Mouse (Mus musculus) limb, embryonic 13.5 days (tissue): ENCODE measurements around the gene Pdlim1. TPM values are rescaled to one million over a fixed set of nuclear protein-coding genes. Genes with fewer than 3 reads are reported as not detected.
A peak's percentile ranks its signal among the peaks of the same experiment; 100 is the strongest.

ENCODE experiments used
- ATAC-seq: fragments of 200-750 bp; cut with Nextera tagmentation; 2 replicates; pipeline ENCODE4 v1.8.0; 2017; ENCODE audit warnings: low read depth, moderate number of reproducible peaks, moderate TSS enrichment; ENCODE audit not compliant: low FRiP score
- H3K27ac ChIP-seq: fragments of 300-500 bp; sonication (generic); 2 replicates; pipeline ENCODE4 v1.5.1; 2015; ENCODE audit warnings: inconsistent platforms, mild to moderate bottlenecking, moderate library complexity
- H3K27me3 ChIP-seq: fragments of 300-500 bp; sonication (generic); 2 replicates; pipeline ENCODE4 v1.6.1; 2015; ENCODE audit warnings: mild to moderate bottlenecking, inconsistent platforms
- H3K36me3 ChIP-seq: fragments of 300-500 bp; sonication (generic); 2 replicates; pipeline ENCODE4 v1.6.1; 2015; ENCODE audit warnings: inconsistent platforms, mild to moderate bottlenecking, moderate library complexity
- H3K4me1 ChIP-seq: fragments of 300-500 bp; sonication (generic); 2 replicates; pipeline ENCODE4 v1.6.1; 2015; ENCODE audit warnings: inconsistent platforms
- H3K4me2 ChIP-seq: fragments of 300-500 bp; sonication (generic); replicated peaks from 2 replicates; pipeline ENCODE4 v1.6.1; 2015; ENCODE audit warnings: inconsistent platforms, mild to moderate bottlenecking, moderate library complexity
- H3K4me3 ChIP-seq: fragments of 300-500 bp; sonication (generic); 2 replicates; pipeline ENCODE4 v1.5.1; 2015; ENCODE audit warnings: moderate library complexity, mild to moderate bottlenecking, inconsistent platforms
- H3K9ac ChIP-seq: fragments of 300-500 bp; sonication (generic); 2 replicates; pipeline ENCODE4 v1.6.1; 2015; ENCODE audit warnings: mild to moderate bottlenecking, inconsistent platforms
- H3K9me3 ChIP-seq: fragments of 300-500 bp; sonication (generic); 2 replicates; pipeline ENCODE4 v1.6.1; 2016; ENCODE audit warnings: inconsistent platforms
- WGBS: fragments of 180-500 bp; shearing (Covaris S2); methylation state at CpG from one replicate; pipeline ENCODE4 v1.1.7; 2015; 5-methylcytosine and 5-hydroxymethylcytosine counted together
- polyA plus RNA-seq: library from polyadenylated mRNA; unstranded; fragments of >200 nt; fragmentation: Nextera tagmentation; extraction: Ambion mirVana; gene quantifications from 2 replicates; pipeline ENCODE4 v1.2.1, GENCODE M21; 2015

The Pdlim1 gene
- polyA plus RNA-seq, 1 experiment from 2014 or later, result 125 TPM

DNA sequence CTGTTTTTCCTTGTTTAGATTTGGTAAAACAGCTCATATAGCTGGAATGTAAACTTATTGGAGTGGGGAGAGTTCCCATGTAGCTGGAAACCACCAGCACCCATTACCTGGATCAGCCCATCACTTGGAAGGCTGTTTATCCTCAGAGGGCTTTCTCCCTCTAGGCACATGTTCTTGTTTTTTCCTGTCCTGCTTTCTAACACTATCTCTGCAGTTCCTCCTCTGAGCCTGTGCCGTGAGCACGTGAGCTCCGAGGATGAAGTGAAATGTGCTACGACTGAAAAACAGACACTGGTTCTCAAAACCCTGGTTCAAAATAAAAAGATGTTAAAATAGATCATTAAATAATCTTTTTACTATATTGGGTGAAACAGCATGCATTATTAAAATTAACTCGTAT lies 30.8 kb upstream of the Pdlim1 start:
- Histone ChIP-seq H3K4me2 (no peak overlapping the region), H3K27ac (no peak overlapping the region), H3K9me3 (no peaks in the 10 kb centered on the region), H3K4me3 (no peak overlapping the region), H3K27me3 (no peaks in the 10 kb centered on the region), H3K4me1 (peaks cover 22% of the 10 kb centered on the region), H3K9ac (no peak overlapping the region), H3K36me3 (0 out of 2 replicates have a peak, but pooled peaks cover 5% of the 10 kb centered on the region)
- WGBS, result 79% methylated on average over 5 of the region's 5 CpGs
- ATAC-seq, result no peak

DNA sequence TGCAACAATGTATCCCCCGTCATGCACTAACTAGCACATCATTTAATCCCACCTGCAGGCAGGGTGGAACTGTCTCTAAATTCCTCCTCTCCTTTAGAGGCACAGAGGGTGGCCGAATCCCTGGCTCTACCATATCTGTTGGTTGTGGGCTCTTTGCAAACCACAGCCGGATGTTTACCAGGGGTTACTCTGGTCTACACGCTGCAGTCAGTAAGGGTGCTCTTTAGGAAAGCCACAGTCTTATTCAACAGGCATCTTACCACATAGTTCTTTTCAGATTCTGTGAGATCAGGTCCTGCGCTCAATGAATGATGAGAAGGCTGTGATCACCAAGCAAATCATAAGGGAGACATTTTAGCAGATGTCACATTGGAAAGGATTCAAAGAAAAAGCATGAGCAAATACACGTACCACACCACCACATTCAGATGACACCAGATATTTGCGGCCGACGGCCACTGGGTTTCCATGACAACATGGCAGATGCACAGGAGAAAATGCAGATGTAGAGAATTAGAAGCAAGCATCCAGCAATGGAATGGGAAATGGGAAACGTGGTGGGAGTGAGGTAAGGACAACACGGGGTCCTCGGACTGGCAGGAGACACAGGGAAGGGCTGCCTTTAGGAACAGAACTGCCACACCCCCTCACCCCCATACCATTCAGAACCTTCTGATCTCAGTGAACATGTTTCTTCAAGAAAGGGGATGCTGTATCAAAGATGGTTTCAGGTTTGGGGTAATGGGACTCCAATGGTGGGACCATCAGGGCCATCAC lies 28.5 kb upstream of the Pdlim1 start:
- Histone ChIP-seq H3K4me3 (no peak overlapping the region), H3K27me3 (no peaks in the 10 kb centered on the region), H3K4me2 (no peak overlapping the region), H3K9ac (no peak overlapping the region), H3K4me1 (peaks cover 22% of the 10 kb centered on the region), H3K9me3 (no peaks in the 10 kb centered on the region), H3K27ac (no peak overlapping the region), H3K36me3 (no peaks in the 10 kb centered on the region)
- no peak for ATAC-seq
- WGBS, result 80% methylated on average over 12 of the region's 12 CpGs

DNA sequence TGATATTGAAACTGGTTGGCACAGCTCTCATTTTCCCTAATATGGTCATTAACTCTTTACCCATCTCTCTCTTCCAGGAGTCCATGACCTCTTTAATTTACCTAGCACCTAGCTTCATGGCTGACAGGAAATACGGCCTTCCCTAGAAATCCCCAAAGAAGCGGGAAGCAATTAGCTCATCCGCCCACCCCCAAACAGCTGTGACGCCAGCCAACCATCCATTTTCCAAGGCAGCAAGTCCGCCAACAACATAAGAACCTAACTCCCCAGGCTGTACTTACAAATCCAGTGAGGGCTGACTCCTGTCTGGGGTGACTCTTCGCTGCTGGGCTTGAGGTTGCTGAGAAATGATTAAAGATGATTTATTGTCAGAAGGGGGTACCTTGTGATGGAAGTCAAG lies 27.5 kb upstream of the Pdlim1 start:
- ATAC-seq, result no peak
- 43% methylated on average over 6 of the region's 6 CpGs for WGBS
- H3K27me3 ChIP-seq, result no peaks in the 10 kb centered on the region
- no peak overlapping the region for H3K4me3 ChIP-seq
- H3K36me3 ChIP-seq, result no peaks in the 10 kb centered on the region
- no peak overlapping the region for H3K9ac ChIP-seq
- H3K9me3 ChIP-seq, result no peaks in the 10 kb centered on the region
- H3K27ac ChIP-seq, result no peak overlapping the region
- H3K4me1 ChIP-seq, result peaks cover 22% of the 10 kb centered on the region
- H3K4me2 ChIP-seq, result 0 out of 2 replicates have a peak overlapping the region, but pooled peaks have one; percentile 14

DNA sequence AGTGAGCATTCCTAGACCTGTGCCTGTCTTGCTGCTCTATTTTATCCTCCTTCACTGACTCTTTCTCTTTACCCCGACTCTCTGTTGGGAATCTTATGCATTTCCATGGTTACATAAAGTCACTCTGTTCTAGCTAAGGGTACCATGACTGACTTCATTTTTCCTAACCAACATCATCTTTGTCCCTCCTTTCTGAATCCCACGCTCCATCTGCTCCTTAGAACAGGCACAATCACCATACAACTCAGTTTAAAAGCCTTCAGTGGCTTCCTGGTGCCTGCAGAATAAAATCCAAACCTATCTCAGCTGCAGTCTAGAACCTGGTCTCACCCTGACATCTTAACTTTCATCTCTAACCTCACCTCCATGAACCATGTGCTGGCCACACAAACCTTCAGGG lies 26.9 kb upstream of the Pdlim1 start:
- H3K4me2 ChIP-seq, result no peak overlapping the region
- H3K4me3 ChIP-seq, result no peak overlapping the region
- H3K9ac ChIP-seq, result no peak overlapping the region
- ATAC-seq, result no peak
- no peak overlapping the region for H3K27ac ChIP-seq
- peaks cover 17% of the 10 kb centered on the region for H3K4me1 ChIP-seq
- no peaks in the 10 kb centered on the region for H3K27me3 ChIP-seq
- H3K36me3 ChIP-seq, result no peaks in the 10 kb centered on the region; the same call in 1 of the 2 replicates
- 85% methylated on average over 2 of the region's 2 CpGs for WGBS
- no peaks in the 10 kb centered on the region for H3K9me3 ChIP-seq

DNA sequence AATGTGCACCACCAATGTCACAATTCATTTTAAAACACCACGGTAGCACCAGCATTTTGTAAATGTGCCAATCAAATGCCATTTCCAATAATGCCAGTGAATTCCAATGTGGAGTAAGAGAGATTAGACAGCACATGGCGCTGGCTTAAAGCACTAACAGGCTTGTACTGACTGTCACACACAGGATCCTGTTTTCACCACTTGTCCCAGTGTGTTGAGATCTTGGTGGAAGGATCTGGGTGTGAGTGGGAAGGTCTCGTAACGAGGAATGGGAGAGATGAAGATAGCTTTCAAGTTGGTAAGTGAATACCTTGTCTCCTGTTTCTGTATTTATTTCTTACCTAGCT lies 26.1 kb upstream of the Pdlim1 start:
- Histone ChIP-seq H3K36me3 (no peaks in the 10 kb centered on the region; the same call in 1 of the 2 replicates), H3K4me3 (no peak overlapping the region), H3K4me2 (no peak overlapping the region), H3K4me1 (peaks cover 9% of the 10 kb centered on the region), H3K27ac (no peak overlapping the region), H3K9me3 (no peaks in the 10 kb centered on the region), H3K27me3 (no peaks in the 10 kb centered on the region), H3K9ac (no peak overlapping the region)
- WGBS, result 83% methylated on average over 4 of the region's 4 CpGs
- no peak for ATAC-seq

DNA sequence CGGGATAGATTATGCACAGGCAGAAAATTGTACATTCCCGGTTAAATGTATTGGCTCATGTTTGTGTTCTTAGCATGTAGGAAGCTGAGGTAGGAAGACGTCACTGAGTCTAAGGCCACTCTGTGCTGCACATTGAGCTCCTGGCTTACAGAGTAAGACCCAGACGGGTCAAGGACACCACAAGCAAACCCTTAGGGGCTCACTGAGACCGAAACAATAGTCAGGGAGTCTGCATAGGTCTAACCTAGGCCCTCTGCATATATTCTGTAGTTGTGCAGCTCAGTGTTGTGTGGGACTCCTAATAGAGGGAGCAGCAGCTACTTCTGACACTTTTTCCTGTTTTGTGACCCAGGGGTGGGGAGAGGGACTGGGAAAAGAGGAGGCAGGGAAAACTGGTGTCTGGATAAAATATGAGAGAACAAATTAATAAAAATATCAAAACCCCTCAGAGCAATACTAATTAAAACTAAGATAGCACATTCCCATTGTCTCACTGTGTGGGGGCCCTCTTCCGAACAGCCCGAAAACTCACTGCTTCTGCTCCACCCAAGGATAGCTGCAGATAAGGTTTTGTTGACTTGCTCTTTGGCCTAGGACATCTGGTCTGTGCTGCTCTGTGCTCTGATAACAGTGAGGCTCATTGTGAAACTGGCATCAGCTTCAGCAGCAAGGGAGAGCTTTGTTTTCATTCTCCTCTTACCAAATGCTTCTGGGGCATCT lies 25.6 kb upstream of the Pdlim1 start:
- Histone ChIP-seq H3K9ac (no peak overlapping the region), H3K27me3 (no peaks in the 10 kb centered on the region), H3K36me3 (no peaks in the 10 kb centered on the region; the same call in 1 of the 2 replicates), H3K9me3 (no peaks in the 10 kb centered on the region), H3K4me2 (no peak overlapping the region), H3K4me3 (no peak overlapping the region), H3K27ac (no peak overlapping the region), H3K4me1 (peaks cover 9% of the 10 kb centered on the region)
- no peak for ATAC-seq
- WGBS, result 84% methylated on average over 7 of the region's 7 CpGs

DNA sequence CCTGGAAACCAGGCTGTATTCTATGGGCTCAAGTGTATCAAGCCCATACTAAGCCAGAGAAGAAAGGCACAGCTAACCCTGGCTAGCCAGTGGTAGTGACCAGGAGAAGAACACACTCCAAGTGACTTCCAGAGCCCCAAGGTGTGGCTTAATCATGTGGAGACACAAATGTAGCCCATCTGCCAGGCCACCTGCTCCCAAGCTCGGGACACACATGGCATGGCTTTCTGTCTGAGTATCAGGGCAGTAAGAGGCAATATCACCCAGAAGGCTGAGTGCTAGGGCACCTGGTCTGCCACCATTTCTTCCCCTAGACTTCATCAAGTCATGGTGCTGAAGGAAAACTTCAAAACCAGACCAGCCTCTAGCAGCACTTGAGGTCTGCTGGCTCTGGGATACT lies 22.6 kb upstream of the Pdlim1 start:
- no peak for ATAC-seq

DNA sequence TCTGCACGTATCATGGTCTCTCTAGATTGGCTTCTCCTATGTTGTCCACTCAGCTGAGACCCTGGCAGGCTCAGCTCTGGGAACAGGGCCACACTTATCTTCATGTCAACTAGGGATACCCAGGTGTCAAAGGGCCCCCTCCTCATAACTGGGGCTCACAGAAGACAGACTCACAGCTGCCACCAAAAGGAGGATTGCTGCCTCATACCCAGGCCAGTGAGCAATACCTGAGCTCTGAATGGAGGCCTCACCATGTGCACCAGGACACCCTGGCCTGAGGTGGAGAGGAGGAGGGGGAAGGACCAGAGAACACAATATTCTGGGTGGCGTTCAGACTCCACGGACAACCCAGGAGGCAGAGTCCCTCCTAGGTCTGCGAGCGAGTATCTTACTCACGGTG lies 22.1 kb upstream of the Pdlim1 start:
- Histone ChIP-seq H3K4me3 (no peak overlapping the region), H3K9ac (no peak overlapping the region), H3K9me3 (no peaks in the 10 kb centered on the region), H3K36me3 (no peaks in the 10 kb centered on the region; the same call in 1 of the 2 replicates), H3K27me3 (no peaks in the 10 kb centered on the region), H3K4me1 (no peaks in the 10 kb centered on the region), H3K4me2 (no peak overlapping the region), H3K27ac (no peak overlapping the region)
- WGBS, result 94% methylated on average over 6 of the region's 6 CpGs
- no peak for ATAC-seq

More for the DNA sequence above, 22.6 kb upstream of the Pdlim1 start:
- H3K9ac ChIP-seq, result no peak overlapping the region
- H3K27me3 ChIP-seq, result no peaks in the 10 kb centered on the region
- H3K4me2 ChIP-seq, result no peak overlapping the region
- peaks cover 2% of the 10 kb centered on the region for H3K4me1 ChIP-seq
- no peaks in the 10 kb centered on the region; the same call in 1 of the 2 replicates for H3K36me3 ChIP-seq
- H3K27ac ChIP-seq, result no peak overlapping the region
- WGBS, result 54% methylated on average over 1 of the region's 1 CpGs
- no peaks in the 10 kb centered on the region for H3K9me3 ChIP-seq
- H3K4me3 ChIP-seq, result no peak overlapping the region

DNA sequence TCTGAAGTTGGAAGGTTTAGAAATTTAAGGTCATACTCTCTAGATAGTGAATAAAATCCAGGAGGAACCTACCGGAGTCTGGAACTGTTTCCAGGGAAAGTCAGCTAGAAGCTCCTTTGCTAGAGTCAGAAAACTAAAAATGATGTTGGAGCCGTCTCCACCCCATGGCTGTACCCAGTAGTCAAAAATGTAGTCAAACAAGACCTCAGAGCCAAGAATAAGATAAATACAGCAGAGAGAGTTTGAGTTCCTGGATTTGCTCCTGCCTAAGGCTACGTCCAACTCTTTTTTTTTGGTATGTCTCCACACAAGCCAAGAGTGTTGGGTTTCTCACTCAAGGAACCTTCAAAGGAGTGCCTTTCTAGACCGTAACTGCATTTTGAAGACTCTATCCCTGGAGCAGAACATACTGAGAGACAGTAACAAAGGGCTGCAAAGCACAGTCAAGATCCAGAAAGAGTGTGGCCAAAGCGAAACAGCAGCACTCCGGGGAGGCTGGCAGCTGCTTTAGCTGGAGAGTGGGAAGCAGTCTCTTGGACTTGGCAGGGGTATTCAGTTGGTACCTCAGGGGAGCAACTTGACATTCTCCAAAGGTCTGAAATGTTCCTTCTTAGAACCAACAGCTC lies 18.6 kb upstream of the Pdlim1 start:
- WGBS, result 79% methylated on average over 6 of the region's 6 CpGs
- H3K4me3 ChIP-seq, result no peak overlapping the region
- H3K9me3 ChIP-seq, result no peaks in the 10 kb centered on the region
- ATAC-seq, result no peak
- no peaks in the 10 kb centered on the region for H3K4me1 ChIP-seq
- H3K36me3 ChIP-seq, result no peaks in the 10 kb centered on the region; the same call in 1 of the 2 replicates
- no peaks in the 10 kb centered on the region for H3K27me3 ChIP-seq
- no peak overlapping the region for H3K9ac ChIP-seq
- no peak overlapping the region for H3K27ac ChIP-seq
- H3K4me2 ChIP-seq, result no peak overlapping the region

DNA sequence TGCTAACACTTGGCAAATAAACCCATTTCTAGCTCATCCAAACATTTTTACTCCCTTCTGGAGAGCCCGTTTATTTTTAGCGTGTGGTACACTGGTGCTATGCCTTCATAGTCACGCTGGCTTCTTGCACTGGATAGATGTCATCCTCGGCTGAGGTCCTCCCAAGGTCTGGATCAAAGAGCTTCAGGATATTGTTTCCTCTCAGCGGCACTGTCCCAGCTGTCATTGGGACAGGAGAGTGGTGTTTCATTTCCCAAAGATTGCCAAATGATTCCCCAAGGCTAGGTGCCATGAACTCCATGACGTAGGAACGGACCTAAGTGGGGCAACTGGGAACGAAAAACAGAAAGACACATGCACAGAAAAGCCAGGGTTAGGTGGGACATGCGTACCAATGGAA lies 16.8 kb upstream of the Pdlim1 start:
- no peak overlapping the region for H3K4me2 ChIP-seq
- 85% methylated on average over 9 of the region's 9 CpGs for WGBS
- H3K9ac ChIP-seq, result no peak overlapping the region
- no peaks in the 10 kb centered on the region for H3K27me3 ChIP-seq
- no peaks in the 10 kb centered on the region for H3K36me3 ChIP-seq
- ATAC-seq, result no peak
- H3K4me1 ChIP-seq, result no peaks in the 10 kb centered on the region
- H3K4me3 ChIP-seq, result no peak overlapping the region
- H3K9me3 ChIP-seq, result no peaks in the 10 kb centered on the region
- H3K27ac ChIP-seq, result no peak overlapping the region

DNA sequence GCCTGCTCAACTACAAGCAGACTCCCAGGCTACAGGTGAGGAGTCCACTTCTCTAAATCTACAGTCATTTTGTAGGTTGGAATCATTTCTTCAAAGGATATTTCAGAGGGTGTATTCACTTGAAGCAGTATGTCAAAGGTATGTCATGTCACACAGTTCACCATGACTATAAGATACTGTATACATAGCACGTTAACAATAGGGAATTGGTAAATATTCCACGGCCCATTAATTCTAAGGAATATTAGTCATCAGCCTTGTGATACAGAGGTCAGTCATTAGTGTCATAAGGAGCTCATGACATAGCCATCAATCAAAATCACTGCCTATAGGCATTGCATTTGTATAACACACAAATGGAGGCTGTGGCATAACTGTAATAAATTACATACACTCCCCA lies 13.1 kb upstream of the Pdlim1 start:
- Histone ChIP-seq H3K9me3 (0 out of 2 replicates have a peak, but pooled peaks cover 8% of the 10 kb centered on the region), H3K4me3 (no peak overlapping the region), H3K4me1 (no peaks in the 10 kb centered on the region), H3K27me3 (no peaks in the 10 kb centered on the region), H3K4me2 (no peak overlapping the region), H3K36me3 (no peaks in the 10 kb centered on the region), H3K9ac (no peak overlapping the region), H3K27ac (no peak overlapping the region)
- 82% methylated on average over 2 of the region's 2 CpGs for WGBS
- no peak for ATAC-seq

DNA sequence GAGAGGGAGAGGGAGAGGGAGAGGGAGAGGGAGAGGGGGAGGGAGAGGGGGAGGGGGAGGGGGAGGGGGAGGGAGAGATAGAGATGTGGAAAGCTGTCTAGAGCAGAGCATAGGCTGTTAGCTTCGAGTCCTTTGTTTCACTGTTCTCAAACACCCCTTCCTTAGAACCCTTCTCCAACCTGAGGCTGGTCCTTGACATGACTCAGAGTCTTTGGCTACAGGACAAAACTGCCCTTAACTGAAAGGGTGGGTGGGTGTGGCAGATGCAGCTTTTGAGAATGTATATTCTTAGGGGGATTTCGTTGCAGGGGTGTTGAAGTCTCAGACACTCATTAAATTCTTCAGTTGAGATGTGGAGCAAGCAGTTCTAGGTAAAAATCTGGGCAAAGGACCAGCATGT lies 11.8 kb upstream of the Pdlim1 start:
- no peak for ATAC-seq
- no peaks in the 10 kb centered on the region for H3K36me3 ChIP-seq
- 55% methylated on average over 2 of the region's 2 CpGs for WGBS

More for the DNA sequence above, 11.8 kb upstream of the Pdlim1 start:
- H3K9ac ChIP-seq, result no peak overlapping the region
- no peaks in the 10 kb centered on the region for H3K27me3 ChIP-seq
- H3K4me2 ChIP-seq, result no peak overlapping the region
- H3K27ac ChIP-seq, result no peak overlapping the region
- no peaks in the 10 kb centered on the region for H3K4me1 ChIP-seq
- H3K9me3 ChIP-seq, result 0 out of 2 replicates have a peak, but pooled peaks cover 8% of the 10 kb centered on the region
- no peak overlapping the region for H3K4me3 ChIP-seq
